Mouse (Mus musculus): ENCODE data around the gene Fam47e.

Fam47e gene

DNA sequence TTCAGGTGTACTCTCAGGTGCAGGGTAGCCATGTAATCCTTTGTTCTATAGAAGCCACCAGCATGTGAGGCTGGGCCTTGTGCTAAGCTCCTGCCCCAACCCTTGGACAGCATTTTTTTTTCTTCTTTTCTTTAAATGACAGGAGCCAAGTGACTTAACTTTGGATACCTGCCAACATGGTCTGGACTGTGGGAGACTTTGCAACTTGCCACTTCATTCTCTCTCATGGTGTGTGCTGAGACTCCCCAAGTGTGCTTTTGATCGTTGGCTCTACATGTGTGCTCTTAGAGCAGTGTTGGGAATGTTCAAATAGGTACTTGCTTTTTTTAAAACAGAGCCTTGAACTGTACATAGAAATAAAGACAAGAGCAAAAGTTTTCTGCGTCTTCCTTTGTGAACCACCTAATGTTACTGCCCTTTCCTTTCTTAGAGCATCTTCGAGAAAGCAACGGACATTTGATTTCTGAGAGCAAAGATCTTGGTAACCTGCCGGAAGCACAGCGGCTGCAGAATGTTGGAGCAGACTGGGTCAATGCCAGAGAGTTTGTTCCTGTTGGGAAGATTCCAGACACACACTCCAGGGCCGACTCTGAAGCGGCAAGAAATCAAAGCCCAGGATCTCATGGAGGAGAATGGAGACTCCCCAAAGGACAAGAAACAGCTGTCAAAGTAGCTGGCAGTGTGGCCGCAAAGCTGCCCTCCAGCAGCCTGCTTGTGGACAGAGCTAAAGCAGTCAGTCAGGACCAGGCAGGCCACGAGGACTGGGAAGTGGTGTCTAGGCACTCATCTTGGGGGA, 49.8 kb downstream of the Fam47e start:
- DNase-seq = peak; percentile 62

DNA sequence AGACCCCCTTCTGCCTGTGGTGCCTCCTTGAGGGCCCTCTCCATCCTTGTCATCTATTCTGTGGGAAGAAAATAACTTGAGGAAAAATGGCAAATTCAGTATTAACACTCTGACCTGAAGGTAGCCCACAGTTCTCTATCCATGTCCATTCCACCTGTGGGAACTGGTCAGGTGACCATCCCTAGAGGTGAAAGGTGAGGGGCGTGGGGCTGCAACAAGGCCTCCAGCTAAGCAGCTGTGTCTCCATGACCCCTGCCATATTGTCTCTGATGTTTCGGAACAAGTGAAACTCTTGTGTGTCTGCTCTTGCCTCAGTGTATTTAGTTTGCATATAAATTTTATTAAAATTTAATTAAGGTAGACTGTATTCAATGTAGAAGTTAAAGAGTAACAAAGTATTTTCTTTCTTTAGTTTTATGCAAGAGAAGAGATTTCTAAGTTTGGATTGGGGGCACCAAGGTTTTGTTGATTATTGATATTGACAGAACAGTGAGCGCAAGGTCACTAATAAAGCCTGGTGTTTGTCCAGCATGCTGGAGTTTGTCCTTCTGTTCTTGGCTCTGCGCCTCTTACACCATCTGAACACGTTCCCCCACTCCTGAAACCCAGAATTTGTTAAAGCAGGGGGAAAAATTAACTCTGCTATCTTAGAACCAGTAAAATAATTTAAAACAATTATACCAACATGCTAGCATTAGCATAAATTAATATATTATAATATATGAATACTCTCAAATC, 52.8 kb downstream of the Fam47e start:
- DNase-seq = no peak

DNA sequence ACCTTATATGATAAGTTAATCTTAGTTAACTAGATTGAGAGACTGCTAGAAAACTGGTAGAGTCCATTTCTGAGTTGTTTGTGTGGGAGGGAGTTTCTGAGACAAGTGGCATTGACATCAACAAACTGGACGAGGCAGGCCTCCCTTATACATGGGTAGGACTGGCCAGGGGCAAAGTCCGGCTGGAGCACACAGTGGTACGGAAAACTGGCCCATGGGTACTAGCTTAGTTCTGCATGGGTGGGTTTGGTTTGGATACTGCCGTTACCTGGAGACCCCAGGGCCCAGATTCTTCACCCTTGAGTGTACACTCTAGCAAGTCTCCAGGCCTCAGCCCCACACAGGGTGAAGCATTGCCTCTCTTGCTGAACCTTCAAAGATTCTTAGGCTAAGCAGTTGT, 57.9 kb downstream of the Fam47e start:
- DNase-seq = no peak

DNA sequence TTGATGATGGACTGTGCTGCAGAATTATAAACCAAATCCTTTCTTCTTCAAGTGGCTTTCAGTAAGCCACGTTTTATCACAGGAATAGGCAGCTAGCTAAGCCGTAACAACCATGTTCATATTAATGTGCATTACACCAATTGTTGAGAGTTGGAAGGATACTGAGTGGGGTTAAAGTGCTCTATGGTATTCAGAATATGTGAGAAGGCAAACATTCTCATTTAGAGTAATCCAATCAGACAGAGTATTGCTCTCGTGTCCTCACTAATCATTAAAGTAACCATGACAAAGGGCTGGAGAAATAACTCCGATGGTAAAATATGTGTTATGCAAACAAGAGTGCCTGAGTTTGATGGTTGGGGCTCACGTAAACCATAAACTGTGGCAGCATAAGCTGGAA, 67.0 kb downstream of the Fam47e start:
- DNase-seq = no peak

DNA sequence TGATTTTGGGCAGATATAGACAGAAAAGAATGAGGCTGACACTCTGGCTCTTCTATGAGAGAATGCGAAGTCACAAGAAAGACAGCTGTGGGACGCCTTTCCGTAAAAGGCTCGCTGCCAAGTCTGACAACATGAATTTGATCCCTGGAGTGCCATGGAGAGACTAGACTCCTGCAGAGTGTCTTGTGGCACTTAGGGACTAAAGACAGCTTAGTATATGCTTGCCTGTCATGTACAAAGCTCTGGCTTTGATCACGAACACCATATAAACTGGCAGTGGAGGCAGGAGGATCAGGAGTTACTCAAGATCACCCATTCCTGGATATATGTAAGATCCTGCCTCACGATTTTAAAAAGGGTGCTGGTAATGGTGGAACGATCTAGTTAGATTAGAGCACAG, 73.0 kb downstream of the Fam47e start:
- DNase-seq = no peak

DNA sequence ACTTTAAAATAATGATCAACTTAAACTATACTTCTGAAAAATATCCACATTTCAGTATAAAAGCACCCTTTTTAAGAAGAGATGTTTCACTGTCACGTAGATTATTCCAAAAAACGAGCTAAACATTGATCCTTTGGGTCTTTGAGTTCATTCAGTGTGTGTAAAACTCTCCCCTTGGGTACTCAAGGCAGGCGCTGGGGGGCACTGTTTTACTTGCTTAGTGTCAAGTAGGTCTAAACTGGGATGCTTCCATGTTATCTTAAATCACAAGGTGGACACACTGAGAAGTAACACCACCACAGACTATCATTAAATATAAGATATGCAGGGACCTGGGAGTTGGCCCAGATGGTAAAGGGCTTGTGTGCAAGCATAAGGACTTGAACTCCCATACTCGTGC, 78.7 kb downstream of the Fam47e start:
- peak; percentile 14 for DNase-seq

DNA sequence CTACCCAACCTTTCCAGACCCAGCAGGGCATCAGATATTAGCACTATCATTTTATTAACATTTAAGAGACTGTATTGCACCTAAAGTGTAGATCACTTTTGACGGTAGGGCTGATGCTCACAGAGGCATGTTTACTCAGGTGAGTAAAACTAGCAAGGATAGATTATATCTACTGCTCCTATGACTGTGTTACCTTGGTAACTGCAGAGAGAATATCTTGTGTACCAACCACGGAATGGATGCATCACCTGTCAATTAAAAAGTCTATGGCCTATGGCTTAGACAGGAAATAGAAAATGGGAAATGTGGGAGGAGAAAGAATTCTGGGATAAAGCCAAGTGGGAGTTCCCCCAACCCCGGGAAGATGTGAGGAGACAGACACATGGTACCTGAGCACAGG, 80.0 kb downstream of the Fam47e start:
- DNase-seq = no peak

DNA sequence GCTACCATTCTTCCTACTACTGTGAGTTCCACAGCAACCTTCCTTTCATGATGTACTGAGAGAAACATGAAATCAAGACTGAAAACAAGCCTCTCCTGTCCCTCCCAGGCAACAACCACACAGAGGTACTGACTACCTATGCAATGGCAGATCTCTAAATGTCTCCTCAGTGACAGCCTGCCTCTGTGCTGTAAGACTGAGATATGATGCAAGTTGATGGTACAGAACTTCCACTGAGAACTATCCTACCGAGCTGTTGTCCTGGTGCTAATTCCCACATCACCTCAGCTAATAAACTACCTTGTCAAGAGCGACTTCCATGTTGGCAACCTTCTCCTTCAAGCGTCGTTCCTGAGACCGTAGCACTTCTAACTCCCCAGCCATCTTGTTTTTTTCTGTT, 81.0 kb downstream of the Fam47e start:
- DNase-seq = no peak

DNA sequence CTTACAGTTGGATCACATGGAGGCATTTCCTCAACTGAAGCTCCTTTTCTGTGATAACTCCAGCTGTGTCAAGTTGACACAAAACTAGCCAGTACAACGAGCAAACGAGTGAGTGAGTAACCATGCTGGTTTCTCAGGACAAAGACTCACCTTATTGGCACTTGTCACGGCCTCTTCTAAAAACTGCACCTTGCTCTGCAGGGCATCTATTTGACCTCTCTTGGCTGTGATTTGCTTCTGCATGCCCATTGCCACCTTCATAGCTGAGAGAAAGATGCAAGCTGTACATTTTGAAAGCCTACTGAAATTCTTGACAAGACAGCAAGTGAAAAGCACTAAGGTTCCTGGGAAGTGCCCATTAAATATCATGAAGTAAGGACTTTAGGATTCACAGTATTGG, 86.0 kb downstream of the Fam47e start:
- DNase-seq = no peak
